Mouse (Mus musculus): ENCODE data around the gene Tspan10.

Gene Tspan10

DNA sequence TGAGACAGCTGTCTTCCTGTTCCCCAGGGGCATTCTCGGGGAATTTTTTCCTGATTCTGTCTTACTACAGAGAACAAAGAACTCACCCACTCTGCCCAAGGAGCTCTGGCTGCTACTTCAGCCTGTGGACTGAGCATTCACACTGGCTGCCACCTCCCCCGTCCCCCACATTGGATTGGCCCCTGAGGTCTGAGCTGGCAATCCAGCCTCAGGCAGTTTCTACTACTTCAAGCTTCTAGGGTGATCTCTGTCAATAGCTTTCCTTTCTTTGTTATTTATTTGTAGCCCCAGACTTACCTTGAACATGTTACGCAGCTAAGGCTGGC lies 50.4 kb downstream of the Tspan10 start:
- DNase-seq (ENCODE audit: low read depth), result no peak

DNA sequence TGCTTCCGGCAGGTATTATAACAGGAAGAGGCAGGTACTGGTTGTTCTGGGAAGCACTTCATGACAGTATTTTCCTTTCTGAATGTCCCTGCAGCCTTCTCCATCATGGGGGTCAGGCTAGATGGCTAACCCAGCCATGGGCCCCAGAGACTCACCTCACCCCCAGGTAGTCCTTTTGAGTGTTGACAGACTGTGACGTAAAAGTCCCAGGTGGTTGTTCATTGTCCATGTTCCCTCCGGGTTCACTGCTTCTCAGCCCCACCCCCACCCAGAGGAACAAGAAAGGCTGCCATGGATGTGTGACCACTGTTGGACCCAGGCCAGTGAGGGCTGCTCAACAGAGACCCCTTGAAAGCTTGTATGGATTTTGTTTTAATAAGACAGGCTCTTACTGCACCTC lies 50.9 kb downstream of the Tspan10 start:
- DNase-seq (ENCODE audit: low read depth), result no peak

DNA sequence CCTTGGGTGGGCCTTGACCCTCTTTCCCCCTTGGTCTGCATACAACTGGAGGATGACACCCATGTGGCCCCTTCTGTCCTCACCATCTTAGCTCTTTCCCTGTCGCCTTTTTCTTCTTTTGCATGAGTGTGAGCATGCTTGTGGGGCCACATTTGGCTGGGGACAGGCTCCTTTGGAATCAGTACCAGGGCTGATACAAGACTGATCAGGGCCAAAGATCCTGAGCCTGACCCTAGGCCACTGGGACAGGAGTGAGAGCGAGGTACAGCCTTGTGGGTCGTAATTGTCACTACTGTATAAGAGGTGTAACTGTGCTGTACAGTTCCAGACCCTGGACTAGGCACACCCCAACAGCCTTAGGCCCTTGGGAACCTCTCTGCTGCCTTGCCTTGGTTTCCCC lies 51.5 kb downstream of the Tspan10 start:
- DNase-seq (ENCODE audit: low read depth), result no peak
